Mouse (Mus musculus): ENCODE measurements around the gene Mgp. TPM values are rescaled to one million over a fixed set of nuclear protein-coding genes. Genes with fewer than 3 reads are reported as not detected.

Gene Mgp
- polyA plus RNA-seq, 1 experiment from 2014 or later, result 225 TPM

DNA sequence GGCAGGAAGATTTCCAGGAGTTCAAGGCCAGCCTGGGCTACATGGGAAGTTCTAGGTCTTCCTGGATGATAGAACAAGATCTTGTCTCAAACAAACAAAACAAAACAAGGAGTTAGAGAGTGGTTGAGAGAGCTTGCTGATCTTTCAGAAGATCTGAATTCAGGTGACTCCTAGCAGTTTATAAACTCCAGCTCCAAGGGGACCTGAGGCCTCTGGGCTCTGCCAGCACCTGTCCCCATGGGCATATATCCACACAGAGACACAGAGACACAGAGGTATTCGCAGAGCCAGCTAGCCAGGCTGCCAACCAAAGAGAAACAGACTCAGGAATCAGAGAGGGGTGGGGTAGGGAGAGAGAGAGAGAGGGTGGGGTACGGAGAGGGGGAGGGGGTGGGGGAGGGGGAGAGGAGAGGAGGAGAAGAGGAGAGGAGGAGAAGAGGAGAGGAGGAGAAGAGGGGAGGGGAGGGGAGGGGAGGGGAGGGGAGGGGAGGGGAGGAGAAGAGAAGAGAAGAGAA, 37.2 kb upstream of the Mgp start:
- Histone ChIP-seq H3K9ac (no peak overlapping the region), H3K9me3 (no peaks in the 10 kb centered on the region), H3K4me1 (peaks cover 7% of the 10 kb centered on the region), H3K4me3 (replicated peaks) (no peak overlapping the region), H3K27ac (peak overlapping the region; percentile 63; the same call in 1 of the 2 replicates), H3K4me2 (no peak overlapping the region), H3K27me3 (replicated peaks) (no peaks in the 10 kb centered on the region), H3K36me3 (no peaks in the 10 kb centered on the region)
- 79% methylated on average over 1 of the region's 2 CpGs for WGBS
- ATAC-seq (ENCODE audit: insufficient read depth, low FRiP score, low read depth), result no peak

DNA sequence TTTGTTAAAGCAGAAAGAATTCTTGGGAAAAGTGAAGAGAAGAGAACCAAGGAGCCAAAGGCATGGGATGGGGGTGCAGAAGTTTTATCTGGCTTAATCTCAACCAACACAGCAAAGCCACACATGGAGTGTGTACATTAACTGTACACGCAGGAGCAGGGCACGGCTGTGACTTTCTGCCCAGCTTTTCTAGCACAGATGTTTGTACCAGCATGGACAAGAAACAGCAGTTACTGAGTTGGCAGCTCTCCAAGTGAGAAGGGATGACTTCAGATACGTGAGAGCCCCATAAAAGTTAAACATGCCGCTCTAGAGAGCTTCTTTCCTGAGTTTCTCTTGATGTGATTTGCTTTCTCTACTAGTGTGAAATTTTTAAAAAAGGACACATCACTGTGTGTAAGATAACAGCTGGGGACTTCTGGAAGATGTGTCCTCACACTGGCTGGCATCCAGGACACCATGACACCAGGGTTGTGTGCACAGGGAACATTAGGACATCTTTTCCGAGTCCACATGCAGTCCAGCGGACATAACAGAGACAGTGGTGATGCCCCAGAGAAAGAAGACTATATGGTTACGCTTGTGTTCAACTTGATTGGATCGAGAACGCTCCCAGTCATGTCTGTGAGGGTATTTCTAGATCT, 34.7 kb upstream of the Mgp start:
- no peaks in the 10 kb centered on the region for H3K36me3 ChIP-seq
- no peak overlapping the region for H3K4me2 ChIP-seq
- H3K4me1 ChIP-seq, result peaks cover 11% of the 10 kb centered on the region
- no peak overlapping the region for H3K9ac ChIP-seq
- no peaks in the 10 kb centered on the region for H3K27me3 ChIP-seq (replicated peaks)
- H3K27ac ChIP-seq, result peak overlapping the region; percentile 82
- ATAC-seq (ENCODE audit: insufficient read depth, low FRiP score, low read depth), result peak; percentile 61; the same call in 1 of the 2 replicates
- H3K9me3 ChIP-seq, result no peaks in the 10 kb centered on the region
- 52% methylated on average over 9 of the region's 9 CpGs for WGBS
- no peak overlapping the region for H3K4me3 ChIP-seq (replicated peaks)

DNA sequence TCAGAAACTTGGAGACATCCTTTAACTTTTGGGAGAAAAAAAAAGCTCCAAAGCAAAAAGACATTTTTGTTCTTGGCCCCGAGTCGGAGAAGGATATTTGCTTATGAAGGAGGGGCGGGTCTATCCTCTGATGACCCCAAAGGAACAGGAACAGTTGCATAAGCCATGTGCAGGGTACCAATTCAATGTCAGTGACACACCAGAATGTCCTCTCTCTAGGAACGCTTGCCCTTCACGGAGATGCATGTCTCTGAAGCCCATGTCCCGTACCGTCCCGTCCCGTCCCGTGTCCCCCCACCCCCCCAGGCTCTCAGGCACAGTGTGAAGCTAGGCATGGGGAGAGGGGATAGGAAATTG, 31.3 kb upstream of the Mgp start:
- ATAC-seq (ENCODE audit: insufficient read depth, low FRiP score, low read depth), result no peak
- no peaks in the 10 kb centered on the region for H3K9me3 ChIP-seq
- H3K9ac ChIP-seq, result no peak overlapping the region
- H3K27me3 ChIP-seq (replicated peaks), result no peaks in the 10 kb centered on the region
- no peaks in the 10 kb centered on the region for H3K36me3 ChIP-seq
- WGBS, result 74% methylated on average over 10 of the region's 10 CpGs
- H3K4me3 ChIP-seq (replicated peaks), result no peak overlapping the region
- H3K27ac ChIP-seq, result 0 out of 2 replicates have a peak overlapping the region, but pooled peaks have one; percentile 4
- H3K4me2 ChIP-seq, result no peak overlapping the region
- H3K4me1 ChIP-seq, result peaks cover 3% of the 10 kb centered on the region; the same call in 1 of the 2 replicates

DNA sequence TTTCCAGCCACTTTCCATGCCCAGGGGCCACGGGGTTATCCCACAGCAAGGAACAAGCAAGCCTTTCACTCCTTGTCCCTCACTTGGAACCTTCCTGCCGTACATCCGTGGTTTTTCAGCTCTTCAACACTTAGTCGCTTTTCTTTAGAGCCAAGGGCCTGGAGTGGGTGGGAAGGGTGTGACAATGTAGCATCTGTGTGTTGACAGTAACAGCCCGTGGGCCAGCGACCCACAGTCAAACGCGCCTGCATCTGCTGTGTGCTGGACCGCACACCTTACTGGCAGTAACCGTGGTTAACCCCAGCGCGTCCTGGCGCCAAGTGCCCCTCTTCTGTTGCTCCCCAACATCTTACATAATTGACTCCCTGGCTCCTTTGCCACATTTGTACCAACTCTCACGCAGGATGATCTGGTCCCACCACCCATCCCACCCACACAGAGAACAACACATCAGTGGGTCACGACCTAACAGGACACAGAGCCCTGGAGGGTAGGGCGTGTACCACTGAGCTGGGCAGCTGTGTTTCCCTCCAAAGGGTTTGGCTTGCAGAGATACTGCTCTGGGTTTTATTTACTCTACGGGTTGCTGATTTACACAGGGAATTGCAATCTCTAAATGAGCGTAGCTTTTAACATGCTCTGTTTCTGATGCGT, 30.8 kb upstream of the Mgp start:
- H3K9ac ChIP-seq, result no peak overlapping the region
- no peak overlapping the region for H3K4me2 ChIP-seq
- H3K27me3 ChIP-seq (replicated peaks), result no peaks in the 10 kb centered on the region
- peaks cover 3% of the 10 kb centered on the region; the same call in 1 of the 2 replicates for H3K4me1 ChIP-seq
- no peaks in the 10 kb centered on the region for H3K36me3 ChIP-seq
- H3K4me3 ChIP-seq (replicated peaks), result no peak overlapping the region
- no peak for ATAC-seq (ENCODE audit: insufficient read depth, low FRiP score, low read depth)
- 0 out of 2 replicates have a peak overlapping the region, but pooled peaks have one; percentile 8 for H3K27ac ChIP-seq
- no peaks in the 10 kb centered on the region for H3K9me3 ChIP-seq
- whole genome bisulfite sequencing, result 65% methylated on average over 19 of the region's 19 CpGs

DNA sequence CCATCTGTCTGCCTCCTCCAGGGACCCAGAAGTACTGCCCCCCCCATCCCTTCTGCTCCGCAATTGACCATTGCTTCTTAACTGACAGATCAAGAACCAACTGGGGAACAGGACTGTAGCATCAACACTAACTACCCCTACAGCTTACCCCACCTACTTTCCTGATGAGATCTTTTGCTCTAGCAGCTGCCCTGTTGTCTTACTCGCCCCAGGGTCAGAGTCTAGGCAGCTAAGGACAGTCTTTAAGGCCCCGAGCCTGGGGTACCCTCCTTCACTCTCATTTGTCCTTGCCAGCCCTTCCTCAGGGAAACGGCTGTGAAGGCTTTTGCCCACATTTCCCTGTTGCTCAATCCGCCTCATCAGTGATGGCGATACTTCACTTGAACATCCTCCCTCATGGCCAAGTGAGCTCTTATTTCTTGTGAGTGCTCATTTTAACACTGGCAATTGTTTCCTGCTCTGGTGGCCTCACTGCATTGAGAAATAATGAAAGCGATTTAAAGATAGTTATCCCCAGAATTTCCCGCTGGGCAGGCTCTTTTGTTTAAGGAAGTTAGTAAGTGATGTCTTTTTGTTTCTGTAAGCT, 28.4 kb upstream of the Mgp start:
- Histone ChIP-seq H3K9me3 (no peaks in the 10 kb centered on the region), H3K9ac (no peak overlapping the region), H3K4me2 (no peak overlapping the region), H3K4me3 (replicated peaks) (no peak overlapping the region), H3K4me1 (0 out of 2 replicates have a peak, but pooled peaks cover 3% of the 10 kb centered on the region), H3K27ac (no peak overlapping the region), H3K36me3 (no peaks in the 10 kb centered on the region), H3K27me3 (replicated peaks) (no peaks in the 10 kb centered on the region)
- WGBS, result 65% methylated on average over 8 of the region's 8 CpGs
- no peak for ATAC-seq (ENCODE audit: insufficient read depth, low FRiP score, low read depth)

DNA sequence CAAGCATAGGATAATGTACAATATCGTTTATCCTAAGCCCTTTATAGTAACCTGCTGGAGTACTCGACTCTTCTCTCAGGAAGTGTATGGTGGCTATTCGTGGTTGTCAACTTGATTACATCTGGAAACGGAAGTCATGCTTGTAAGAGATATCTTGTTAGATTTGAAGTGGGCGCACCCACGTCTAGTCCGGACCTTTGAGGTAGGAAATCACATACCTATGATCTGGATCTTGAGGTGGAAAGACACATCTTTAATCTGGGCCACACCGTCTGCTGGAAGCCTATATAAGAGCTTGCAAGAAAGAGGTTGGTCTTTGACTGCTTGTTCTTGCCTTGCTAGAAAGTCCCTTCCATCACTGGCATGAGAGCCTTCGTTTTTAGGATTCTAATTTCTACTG, 26.9 kb upstream of the Mgp start:
- Histone ChIP-seq H3K4me2 (no peak overlapping the region), H3K4me1 (0 out of 2 replicates have a peak, but pooled peaks cover 3% of the 10 kb centered on the region), H3K4me3 (replicated peaks) (no peak overlapping the region), H3K9ac (no peak overlapping the region), H3K27me3 (replicated peaks) (no peaks in the 10 kb centered on the region), H3K36me3 (no peaks in the 10 kb centered on the region), H3K27ac (no peak overlapping the region), H3K9me3 (no peaks in the 10 kb centered on the region)
- no peak for ATAC-seq (ENCODE audit: insufficient read depth, low FRiP score, low read depth)
- WGBS, result 91% methylated on average over 9 of the region's 9 CpGs

DNA sequence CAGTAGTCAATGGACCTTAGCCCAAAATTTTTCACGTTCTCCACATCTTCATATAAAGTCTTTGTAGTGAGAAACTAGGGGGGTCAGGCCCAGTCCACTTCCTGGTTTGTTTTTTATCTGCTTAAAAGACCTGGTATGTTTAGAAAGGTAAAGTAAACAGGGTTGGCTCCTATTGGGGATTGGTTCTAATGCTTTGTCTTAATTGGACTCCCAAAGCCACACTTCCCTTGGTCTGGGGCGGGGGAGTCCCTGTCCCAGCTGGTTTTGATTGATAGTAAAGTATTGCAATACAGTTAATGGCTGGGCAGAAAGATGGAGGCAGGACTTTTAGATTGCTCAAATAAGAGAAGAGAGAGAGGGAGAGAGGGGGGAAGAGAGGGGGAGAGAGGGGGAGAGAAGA, 25.4 kb upstream of the Mgp start:
- Histone ChIP-seq H3K4me3 (replicated peaks) (no peak overlapping the region), H3K4me2 (no peak overlapping the region), H3K36me3 (no peaks in the 10 kb centered on the region), H3K27me3 (replicated peaks) (no peaks in the 10 kb centered on the region), H3K9me3 (no peaks in the 10 kb centered on the region), H3K4me1 (no peaks in the 10 kb centered on the region), H3K9ac (no peak overlapping the region), H3K27ac (peak overlapping the region; percentile 48; the same call in 1 of the 2 replicates)
- WGBS, result 46% methylated on average over 2 of the region's 2 CpGs
- peak; percentile 72 for ATAC-seq (ENCODE audit: insufficient read depth, low FRiP score, low read depth)

DNA sequence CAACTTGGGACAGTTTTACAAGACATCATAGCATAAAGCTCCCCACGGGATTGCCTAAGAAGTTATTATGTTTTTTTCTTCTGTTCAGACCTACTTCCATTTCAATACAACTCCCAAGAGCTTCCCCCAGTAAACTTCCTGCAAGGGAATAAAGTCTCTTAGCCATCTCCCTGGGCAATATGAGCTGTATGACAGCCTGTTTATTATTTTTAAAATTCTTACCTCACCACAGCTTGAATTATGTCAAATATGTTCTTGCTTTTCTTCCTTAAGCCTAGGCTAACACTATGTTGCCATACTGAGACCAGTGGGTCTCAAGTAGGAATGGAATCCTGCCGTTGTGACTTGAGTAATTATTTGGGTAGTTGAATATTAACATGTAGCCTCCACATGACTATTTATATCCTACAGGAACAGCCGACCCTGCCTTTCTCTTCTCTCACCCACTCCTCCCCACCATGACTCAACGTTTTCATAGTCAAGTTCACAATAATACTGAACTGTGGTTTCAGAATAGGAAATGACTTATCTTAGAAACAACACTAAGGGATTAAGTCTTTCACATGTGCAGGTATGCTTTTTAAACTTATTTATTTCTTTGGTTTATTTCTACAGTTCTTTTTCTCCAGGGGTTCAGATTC, 24.9 kb upstream of the Mgp start:
- no peaks in the 10 kb centered on the region for H3K36me3 ChIP-seq
- no peak overlapping the region for H3K4me2 ChIP-seq
- 29% methylated on average over 4 of the region's 4 CpGs for WGBS
- no peaks in the 10 kb centered on the region for H3K27me3 ChIP-seq (replicated peaks)
- no peak overlapping the region for H3K4me3 ChIP-seq (replicated peaks)
- peak; percentile 84; the same call in 1 of the 2 replicates for ATAC-seq (ENCODE audit: insufficient read depth, low FRiP score, low read depth)
- no peaks in the 10 kb centered on the region for H3K4me1 ChIP-seq
- no peak overlapping the region for H3K9ac ChIP-seq
- H3K9me3 ChIP-seq, result no peaks in the 10 kb centered on the region
- peak overlapping the region; percentile 63 for H3K27ac ChIP-seq

DNA sequence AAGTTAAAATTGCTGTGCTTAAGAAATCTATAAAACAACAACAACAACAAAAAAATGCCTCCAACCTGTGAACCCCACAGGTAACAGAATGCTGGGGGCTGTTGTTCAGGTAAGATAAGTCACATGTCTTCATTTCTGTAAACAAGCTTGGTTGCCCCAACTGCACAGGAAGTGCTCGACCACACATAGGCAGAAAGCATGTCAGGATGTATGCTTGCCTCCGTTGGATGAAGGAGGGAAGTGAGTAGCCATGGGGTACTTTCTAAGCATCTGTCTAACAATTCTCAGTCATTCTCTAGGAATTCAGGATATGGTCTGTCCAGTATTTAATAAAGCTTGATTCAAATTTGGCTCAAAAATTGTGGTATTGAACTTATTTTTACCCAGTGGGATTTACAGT, 23.3 kb upstream of the Mgp start:
- Histone ChIP-seq H3K27ac (no peak overlapping the region), H3K36me3 (no peaks in the 10 kb centered on the region), H3K27me3 (replicated peaks) (no peaks in the 10 kb centered on the region), H3K9me3 (no peaks in the 10 kb centered on the region), H3K9ac (no peak overlapping the region), H3K4me2 (no peak overlapping the region), H3K4me3 (replicated peaks) (no peak overlapping the region), H3K4me1 (peaks cover 10% of the 10 kb centered on the region)
- no peak for ATAC-seq (ENCODE audit: insufficient read depth, low FRiP score, low read depth)
- WGBS, result 57% methylated on average over 2 of the region's 2 CpGs

DNA sequence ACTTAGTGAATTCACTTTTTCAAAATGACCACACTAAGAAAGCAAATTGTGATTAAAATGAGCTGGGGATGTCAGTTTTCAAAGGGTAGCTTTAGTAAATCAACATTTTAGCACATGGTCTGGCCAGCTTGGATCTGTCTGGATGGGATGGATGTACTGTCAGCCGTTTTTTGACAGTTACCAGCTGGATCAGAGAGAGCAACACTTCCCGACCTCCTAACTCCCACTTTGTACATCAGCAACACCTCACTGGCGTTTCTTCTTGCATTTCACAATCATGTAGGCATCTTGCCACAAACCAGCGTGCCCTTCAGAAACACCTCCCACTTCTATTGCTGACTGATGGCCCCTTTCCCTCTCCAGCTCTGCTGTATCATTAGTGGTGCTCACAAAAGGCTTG, 22.6 kb upstream of the Mgp start:
- 35% methylated on average over 4 of the region's 4 CpGs for WGBS
- Histone ChIP-seq H3K9ac (no peak overlapping the region), H3K4me2 (no peak overlapping the region), H3K27ac (peak overlapping the region; percentile 71), H3K36me3 (no peaks in the 10 kb centered on the region), H3K9me3 (no peaks in the 10 kb centered on the region), H3K4me1 (peaks cover 10% of the 10 kb centered on the region), H3K4me3 (replicated peaks) (no peak overlapping the region), H3K27me3 (replicated peaks) (no peaks in the 10 kb centered on the region)
- no peak for ATAC-seq (ENCODE audit: insufficient read depth, low FRiP score, low read depth)

DNA sequence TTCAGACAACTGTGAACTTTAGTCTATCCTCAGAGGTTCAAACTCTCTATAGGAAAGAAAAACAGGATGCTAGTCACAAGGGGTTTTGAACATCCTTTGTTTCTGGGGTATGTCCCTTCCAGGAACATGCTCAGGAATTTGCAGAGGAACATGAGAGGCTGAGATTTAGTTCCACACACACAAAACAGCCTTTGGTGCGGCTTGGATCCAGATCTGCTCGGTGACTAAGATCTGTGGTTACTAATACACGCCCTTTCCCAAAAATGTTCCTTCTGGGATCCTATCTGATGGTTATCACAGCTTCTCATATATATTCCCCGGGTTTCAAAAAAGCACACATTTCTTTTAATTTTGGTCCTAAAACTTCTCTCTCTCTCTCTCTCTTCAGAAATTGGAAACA, 22.2 kb upstream of the Mgp start:
- 53% methylated on average over 4 of the region's 4 CpGs for WGBS
- H3K9me3 ChIP-seq, result no peaks in the 10 kb centered on the region
- peak overlapping the region; percentile 71 for H3K27ac ChIP-seq
- ATAC-seq (ENCODE audit: insufficient read depth, low FRiP score, low read depth), result no peak
- H3K9ac ChIP-seq, result no peak overlapping the region
- H3K4me2 ChIP-seq, result no peak overlapping the region
- H3K36me3 ChIP-seq, result no peaks in the 10 kb centered on the region
- no peaks in the 10 kb centered on the region for H3K27me3 ChIP-seq (replicated peaks)
- H3K4me3 ChIP-seq (replicated peaks), result no peak overlapping the region
- H3K4me1 ChIP-seq, result peaks cover 10% of the 10 kb centered on the region

Data from stomach, embryonic 15.5 days (tissue).